Mouse (Mus musculus) olfactory bulb, adult 2 months (tissue): ENCODE data around the gene Eps8.

ENCODE experiments used
- CTCF ChIP-seq: fragments of 200-500 bp; IDR thresholded peaks from 2 replicates; pipeline ENCODE4 v1.5.1; 2012; ENCODE audit warnings: low read depth, mild to moderate bottlenecking, low read length, moderate library complexity; ENCODE audit not compliant: insufficient read depth
- POLR2A ChIP-seq: fragments of 200-500 bp; IDR thresholded peaks from 2 replicates; pipeline ENCODE4 v1.6.1; 2012; ENCODE audit warnings: mild to moderate bottlenecking, low read depth, low read length, moderate library complexity; ENCODE audit not compliant: insufficient read depth

GRCm38 (mm10) chr6:137638834-137639567, 15.7 kb downstream of the Eps8 start:
- TF ChIP-seq CTCF (no peak), POLR2A (no peak)
